Mouse (Mus musculus) mesoderm, embryonic 11.5 days (tissue): Measurements from ENCODE around the gene Nmrk2.

ENCODE experiments used
- DNase-seq: peaks from one replicate; pipeline ENCODE4 v3.0.0-alpha.2; 2012; ENCODE audit warnings: low read depth, low spot score

Gene Nmrk2

DNA sequence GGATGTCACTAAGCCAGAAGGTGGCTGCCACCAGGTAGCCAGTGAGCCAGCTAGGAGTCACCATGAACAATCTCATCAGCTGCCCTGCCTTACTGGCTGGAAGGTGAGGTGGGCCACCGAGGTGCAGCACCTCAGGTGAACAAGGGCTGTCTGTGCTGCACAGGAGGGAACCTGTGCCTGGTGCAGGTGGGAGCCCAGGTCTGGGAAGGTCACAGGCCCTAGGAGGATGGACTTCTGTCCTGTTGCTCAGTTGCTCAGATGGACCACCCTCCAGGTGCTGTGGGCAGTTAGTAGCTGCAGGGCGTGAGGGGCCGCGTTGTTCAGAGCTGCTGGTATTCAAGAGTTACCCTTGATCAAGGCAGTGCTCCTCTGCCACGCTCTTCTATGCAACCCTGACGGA lies 15.0 kb upstream of the Nmrk2 start:
- DNase-seq = no peak

DNA sequence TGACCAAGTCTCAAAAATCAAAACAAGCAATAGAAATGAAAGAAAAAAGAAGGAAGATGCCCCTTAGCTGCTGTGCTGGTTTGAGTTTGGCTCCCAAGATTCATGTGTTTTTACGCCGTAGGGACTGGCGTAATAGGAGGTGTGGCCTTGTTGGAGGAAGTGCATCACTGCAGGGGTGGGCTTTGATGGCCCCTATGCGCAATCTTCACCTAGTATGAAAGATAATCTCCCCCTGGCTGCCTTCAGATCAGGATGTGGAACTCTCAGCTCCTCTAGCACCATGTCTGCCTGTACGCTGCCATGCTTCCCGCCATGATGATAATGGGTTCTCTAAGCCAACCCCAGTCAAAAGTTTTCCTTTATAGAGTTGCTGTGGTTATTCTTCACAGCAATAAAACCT lies 14.4 kb upstream of the Nmrk2 start:
- no peak for DNase-seq

DNA sequence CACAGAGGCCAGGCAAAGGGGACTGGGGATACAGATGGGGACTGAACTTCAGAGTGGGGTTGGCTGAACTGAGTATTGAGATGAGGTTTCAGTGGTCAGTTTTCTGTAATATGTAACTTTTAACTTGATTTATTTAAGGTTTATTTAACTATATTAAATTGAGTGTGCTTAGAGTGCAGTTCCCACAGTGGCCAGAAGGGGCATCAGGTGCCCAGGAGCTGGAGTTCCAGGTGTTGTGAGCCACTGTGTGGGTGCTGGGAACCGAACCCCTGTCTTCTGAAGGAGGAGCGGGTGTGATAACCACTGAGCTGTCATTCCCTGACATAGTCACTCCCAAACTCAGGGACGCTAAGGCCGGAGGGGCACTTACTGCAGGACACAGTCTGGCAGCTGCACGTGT lies 8.3 kb upstream of the Nmrk2 start:
- DNase-seq = no peak

DNA sequence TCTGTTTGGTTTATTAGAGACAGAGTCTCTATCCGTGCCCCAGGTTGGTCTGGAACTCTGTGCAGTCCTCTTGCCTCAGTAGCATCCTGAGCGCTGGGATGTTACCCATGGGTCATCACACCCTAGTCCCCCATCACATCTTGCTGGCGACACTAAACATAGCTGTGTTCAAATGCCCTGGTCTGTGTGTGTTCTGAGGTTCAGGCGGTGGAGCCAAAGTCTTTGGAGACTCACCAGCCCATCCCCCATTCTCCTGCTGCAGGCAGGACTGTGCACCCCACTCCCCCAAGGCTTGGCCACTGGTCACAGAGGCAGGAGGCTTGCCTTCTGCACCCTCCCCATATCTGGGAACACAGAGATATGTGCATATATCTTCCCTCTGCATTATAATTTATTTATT lies 2.3 kb upstream of the Nmrk2 start:
- no peak for DNase-seq

DNA sequence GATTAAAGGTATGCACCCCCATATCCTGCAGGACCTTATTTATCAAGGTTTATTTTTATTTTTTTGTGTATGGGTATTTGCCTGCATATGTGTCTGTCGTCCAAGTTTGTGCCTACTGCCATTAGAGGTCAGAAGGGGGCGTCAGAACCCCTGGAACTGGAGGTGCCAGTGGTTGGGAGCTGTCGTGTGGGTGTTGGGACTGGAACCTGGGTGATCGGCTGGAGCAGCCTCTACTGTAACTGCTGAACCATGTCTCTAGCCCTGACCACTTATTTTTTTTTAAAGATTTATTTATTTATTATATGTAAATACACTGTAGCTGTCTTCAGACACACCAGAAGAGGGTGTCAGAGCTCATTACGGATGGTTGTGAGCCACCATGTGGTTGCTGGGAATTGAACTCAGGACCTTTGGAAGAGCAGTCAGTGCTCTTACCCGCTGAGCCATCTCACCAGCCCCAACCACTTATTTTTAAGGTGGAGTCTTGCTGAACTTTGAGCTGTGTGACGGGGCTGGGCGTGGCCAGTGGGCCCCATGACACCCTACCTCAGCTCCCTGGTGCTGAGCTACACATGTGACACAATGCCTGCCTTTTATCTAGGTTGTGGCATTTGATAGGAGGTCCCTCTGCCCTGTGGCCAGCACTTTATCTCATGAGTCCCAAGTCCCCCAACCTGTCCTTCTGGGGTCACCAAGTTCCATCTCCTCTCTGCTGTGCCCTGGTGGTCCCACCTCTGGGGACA lies 1.3 kb upstream of the Nmrk2 start:
- DNase-seq = no peak

DNA sequence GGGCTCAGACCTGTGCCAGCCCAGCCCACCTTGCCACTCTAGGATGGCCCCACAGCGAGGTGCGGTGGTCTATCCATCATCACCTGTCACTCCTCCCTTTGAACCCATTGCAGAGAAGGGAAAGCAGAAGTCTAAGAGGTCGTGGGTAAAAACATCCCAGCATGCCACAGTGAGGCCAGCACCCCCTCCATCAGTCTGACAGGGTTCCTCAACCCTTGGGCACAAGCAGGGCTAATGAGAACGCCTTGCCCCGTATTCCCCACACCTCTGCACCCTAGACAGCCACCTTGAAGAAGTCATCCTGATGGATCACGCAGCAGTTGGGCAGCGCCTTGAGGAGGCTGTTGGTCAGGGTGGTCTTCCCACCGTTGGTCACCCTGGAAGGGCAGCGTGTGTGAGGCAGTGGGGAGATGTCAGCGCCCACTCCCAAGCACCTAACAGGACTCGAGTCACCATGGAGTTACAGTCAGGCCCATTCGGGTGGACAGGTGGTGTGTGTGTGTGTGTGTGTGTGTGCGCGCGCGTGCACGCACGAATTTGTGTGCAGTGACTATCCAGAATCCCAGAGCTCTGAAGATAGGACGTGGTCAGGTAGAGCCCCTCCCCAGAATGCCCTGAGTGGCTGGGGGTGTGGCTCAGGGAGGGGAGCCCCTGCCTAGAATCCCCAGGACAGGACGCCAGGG lies 1.1 kb downstream of the Nmrk2 start:
- DNase-seq = no peak

DNA sequence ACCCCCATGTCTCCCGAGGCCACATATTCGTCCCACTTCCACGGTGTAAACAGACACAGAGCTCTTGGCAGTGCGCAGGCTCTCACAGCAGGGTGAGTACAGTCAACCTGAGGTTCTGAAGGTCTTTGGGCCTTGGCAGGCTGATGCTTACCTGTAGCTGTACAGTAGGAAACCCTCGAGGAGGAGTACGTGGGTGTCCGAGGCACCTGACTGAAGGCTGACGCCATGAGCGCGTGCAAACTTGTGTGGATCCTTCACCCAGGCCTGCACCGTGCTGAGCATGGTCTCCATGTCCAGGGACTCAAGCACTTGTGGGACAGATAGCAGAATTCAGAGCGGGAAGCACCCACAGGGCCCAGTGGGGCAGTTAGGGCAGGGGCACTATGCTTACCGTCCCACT lies 1.7 kb downstream of the Nmrk2 start:
- DNase-seq = no peak

DNA sequence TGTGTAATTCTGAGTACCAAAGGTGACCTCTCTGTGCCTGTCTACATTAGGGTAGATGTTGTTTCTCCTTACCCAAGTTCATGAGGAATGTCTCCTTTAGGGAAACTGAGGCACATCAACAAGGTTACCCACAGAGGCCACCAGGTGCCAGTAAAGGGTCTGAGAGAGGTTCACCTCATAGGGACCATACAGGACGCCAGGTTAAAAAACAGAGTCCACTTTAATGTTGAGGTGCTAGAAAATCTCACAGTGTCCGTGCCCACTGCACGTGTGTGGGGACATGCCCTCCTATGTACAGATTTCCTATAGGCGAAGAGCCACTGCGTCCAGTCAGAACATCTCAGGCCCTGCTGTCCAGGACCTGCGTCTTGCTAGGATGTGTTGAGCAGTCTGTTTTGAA lies 2.9 kb downstream of the Nmrk2 start:
- DNase-seq = no peak

DNA sequence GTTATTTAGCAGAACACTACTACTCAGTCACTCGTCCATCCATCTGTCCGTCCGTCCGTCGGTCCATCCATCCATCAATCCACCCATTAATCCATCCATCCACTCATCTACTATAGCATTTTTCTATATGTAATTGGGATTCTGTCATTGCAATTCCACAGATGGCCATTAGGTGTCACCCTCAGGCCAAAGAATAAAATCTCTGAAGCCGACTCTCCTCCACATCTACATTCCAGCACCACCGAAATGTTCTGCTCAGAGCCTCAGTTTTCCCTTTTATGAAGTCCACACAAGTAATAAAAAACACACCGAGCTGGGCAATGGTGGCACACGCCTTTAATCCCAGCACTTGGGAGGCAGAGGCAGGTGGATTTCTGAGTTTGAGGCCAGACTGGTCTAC lies 3.6 kb downstream of the Nmrk2 start:
- peak; percentile 80 for DNase-seq

DNA sequence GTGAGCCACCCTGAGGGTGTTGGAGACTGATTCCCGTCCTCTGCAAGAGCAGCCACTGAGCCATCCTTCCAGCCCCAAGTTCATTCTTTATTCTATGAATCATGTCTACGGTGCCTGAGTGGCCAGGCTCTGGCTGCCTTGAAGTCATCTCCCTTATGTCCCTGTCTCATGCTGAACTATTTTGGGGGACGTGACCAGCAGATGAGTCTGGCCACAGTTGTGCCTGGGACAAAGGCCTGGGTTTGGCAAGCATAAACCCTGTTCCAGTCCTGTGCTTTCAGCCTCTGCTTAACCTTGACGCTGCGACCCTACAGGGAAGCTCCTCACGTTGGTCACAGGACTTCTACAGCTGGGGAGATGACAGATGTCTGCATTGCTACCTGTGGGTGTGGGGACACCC lies 4.5 kb downstream of the Nmrk2 start:
- no peak for DNase-seq

DNA sequence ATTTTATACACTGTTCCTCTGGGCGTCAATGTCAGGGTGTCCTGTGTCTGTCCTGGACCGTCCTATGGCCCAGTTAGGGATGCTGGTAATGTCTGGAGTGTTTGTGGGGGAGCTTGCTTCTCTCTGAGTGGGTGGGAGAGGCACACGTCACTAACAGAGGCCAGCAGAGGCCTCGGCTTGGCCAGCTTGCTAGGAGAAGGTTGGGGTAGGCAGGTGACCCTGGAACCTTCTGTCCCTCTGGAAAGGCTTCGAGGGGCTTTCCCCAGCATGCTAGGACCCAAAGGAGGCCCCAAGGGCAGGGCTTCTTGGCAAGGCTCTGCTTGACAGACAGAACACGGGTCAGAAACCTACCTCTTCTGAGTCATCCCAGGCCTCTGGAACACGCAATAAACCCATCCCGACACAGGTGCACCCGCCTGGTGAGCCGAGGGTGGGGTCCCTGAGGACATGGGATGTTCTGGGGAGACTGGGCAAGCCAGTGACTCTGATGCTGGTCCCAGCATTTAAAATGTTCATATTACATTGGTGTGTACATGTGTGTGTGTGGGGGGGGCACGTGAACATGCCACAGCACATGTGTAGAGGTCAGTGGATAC lies 5.3 kb downstream of the Nmrk2 start:
- no peak for DNase-seq

DNA sequence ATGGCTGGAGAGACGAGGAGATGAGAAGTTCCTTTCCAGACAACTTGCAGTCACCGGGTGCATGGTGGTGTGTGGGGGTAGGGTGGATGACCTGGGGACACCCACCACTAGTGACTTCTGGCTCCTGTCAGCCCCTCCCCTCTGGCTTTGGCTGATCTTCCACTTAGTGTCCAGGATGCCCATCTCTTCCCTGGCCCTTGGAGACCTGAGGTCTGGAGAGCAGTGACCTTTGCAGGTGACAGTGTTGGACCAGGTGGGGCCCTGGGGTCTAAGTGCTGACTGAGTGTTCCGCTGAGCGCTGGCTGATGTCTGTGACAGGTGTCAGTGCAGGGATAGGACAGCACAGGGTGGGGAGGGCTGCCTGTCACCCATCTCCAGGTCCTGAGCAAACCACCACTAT lies 6.6 kb downstream of the Nmrk2 start:
- DNase-seq = no peak

DNA sequence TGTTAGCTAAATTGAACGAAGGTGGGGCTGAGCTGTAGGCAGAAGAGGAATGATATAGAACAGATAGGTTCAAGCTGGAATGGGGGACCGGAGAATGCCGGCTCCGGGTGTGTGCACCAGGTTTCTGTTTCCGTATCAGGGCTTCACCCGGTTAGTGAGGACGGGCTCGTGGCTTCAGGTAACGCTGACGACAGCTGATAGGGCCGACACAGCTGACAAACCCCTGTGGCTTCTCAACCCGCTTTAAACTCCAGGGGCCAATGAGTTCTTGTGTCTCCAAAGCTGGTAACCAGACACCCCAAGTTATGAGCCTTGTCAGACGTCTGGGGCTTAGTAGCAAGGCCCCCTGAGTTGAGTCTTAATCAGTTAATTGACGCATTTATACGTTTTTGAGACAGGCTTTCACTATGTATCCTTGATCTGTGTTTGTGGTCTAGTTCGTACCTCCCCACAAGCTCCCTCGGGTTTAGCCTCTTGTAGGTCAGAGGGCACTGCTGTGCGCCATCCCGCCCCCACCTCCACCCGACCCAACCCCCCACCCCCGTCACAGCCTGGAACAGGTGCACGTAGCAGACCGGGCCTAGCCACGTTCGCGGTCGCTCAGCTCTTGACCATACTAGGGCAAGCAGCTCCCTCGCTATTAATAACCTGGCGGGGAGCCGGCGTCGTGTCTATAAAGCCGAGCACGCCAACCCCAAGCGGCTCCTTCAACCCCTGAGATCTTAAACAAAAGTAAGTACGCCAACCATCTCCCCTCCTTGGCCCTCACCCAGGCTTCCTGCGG lies 7.7 kb downstream of the Nmrk2 start:
- no peak for DNase-seq

DNA sequence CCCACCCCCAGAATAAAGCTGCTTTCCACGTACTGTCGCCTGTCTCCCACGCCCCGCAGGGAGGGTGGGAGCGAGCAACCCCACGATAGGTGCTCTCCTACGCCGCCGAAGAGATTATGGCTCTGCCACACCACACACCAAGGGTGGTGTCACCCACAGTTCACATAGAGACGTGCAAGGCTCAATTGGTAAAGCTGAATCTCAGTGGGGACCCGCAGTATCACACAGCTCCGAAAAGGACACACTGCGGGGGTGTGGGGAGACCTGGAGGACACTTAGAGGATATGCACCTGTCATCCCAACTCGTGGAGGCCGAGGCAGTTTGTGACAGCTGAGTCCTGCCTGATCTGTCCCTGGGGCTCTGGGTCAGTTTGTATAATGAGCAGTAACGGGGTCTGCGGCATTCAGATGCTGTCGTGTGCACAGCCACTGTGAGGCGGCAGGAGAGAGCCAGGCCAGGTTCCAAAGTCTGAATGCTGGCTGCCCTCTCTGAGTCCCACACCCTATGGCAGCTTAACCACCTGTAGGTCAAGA lies 8.8 kb downstream of the Nmrk2 start:
- DNase-seq = no peak

DNA sequence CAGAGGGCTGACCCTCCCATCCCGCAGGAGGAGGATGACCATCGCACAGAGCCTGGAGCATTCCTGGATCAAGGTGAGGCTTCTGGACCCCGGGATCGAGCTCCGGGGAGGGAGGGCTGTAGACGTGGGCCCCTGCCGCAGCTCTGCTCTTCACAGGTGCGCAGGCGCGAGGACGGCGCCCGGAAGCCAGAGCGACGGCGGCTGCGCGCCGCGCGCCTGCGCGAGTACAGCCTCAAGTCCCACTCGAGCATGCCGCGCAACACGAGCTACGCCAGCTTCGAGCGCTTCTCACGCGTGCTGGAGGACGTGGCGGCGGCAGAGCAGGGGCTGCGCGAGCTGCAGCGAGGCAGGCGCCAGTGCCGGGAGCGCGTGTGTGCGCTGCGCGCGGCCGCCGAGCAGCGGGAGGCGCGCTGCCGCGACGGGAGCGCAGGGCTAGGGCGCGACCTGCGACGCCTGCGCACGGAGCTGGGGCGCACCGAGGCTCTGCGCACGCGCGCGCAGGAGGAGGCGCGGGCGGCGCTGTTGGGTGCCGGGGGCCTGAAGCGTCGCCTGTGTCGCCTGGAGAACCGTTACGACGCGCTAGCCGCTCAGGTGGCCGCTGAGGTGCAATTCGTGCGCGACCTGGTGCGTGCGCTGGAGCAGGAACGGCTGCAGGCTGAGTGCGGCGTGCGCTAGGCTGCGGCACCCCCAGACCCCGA lies 9.4 kb downstream of the Nmrk2 start:
- DNase-seq = peak; percentile 88

DNA sequence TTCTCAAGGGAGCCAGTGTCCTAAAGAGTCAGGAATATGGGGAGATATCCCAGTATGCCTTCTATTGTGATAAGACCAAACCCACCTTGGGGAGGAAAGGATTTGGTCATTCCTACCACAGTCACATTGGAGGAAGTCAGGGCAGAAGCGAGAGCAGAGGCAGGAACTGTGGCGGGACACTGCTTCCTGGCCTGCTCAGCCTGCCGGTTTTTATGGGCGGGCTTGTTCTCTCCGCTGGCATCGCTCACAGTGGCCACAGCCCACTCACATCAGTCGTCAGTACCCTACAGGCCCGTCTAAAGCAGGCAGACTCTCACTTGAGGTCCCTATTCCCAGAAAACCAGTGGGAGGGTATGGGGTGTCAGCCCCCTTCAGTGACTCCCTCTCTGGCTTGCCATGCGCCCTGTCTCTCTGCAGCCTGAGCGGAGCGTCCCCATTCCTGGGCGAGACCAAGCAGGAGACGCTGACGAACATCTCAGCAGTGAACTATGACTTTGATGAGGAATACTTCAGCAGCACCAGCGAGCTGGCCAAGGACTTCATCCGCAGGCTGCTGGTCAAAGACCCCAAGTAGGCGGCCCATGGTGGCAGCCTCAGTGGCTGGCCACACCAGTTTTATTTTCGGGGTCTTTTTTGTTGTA lies 10.4 kb downstream of the Nmrk2 start:
- DNase-seq = no peak

DNA sequence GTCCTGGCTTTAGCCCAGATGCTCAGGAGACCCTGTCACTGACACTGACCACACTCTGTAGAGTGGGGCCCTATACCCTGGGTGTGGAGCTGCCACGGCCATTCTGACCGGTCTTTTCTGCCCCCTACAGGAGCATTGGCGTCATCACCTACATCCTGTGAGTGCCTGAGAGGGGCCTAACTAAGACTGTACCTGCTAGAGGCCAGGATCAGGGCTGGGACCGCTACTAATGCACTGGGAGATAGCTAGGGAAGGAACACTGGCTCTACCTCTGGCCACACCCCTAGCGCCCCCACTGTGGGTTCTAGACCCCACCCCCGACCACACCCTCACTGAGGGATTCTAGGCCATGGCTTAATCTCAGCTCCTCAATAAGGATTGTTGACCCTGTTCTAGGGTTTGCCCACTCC lies 10.9 kb downstream of the Nmrk2 start:
- no peak for DNase-seq

DNA sequence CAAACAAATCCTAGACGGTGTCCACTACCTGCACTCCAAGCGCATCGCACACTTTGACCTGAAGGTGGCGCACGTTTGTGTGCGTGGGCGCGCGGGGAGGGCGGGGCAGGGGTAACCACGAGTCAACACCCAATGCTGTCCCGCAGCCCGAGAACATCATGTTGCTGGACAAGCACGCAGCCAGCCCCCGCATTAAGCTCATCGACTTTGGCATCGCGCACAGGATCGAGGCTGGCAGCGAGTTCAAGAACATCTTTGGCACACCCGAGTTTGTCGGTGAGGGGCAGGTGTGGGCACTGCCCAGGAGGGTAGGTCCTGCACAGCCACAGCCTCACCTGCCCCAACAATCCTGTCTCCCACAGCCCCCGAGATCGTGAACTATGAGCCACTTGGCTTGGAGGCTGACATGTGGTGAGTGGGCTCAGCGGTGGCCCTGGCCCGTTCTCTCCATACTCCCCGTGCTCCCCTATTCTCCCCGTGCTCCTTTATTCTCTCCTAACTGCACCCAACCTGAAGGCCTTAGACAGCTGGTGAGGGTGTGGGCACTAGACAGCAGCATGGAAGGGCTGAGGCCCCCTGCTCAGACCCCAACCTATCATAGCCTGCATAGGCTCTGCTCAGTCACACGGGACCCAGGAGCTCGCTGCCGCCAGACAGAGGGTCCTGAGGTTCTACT lies 11.5 kb downstream of the Nmrk2 start:
- DNase-seq = no peak

DNA sequence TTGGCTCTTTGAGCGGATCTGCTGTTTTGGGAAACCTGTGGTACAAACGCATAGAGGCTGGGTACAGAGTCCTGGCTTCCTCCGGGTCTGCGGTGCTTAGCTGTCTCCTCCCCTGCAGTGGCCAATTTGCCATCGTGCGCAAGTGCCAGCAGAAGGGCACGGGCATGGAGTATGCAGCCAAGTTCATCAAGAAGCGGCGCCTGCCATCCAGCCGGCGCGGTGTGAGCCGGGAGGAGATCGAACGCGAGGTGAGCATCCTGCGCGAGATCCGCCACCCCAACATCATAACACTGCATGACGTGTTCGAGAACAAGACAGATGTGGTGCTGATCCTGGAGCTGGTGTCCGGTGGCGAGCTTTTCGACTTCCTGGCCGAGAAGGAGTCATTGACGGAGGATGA lies 12.0 kb downstream of the Nmrk2 start:
- no peak for DNase-seq

DNA sequence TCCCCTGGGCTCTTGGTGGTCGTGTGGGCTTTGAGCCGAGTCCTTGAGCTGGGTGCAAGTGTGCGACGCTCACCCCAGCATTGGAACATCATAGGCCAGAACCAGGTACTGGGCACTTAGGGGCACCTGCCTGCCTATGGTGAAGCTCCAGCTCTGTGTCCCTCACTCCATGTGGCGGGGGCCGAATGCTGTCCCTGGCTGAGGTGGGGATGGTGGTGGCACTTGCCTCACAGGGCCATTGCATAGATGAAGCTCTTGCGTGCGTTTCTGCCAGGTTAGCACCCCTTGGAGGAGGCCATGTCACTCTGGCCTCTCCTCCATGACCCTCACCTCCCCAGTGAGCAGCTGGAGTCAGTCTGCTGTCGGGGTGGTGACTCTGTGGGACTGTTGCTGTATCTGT lies 14.7 kb downstream of the Nmrk2 start:
- DNase-seq = no peak
